Mouse (Mus musculus): ENCODE data around the gene Ulk4. TPM values are rescaled to one million over a fixed set of nuclear protein-coding genes. Genes with fewer than 3 reads are reported as not detected.

Gene Ulk4
- polyA plus RNA-seq, 1 experiment from 2014 or later, result 159 TPM

DNA sequence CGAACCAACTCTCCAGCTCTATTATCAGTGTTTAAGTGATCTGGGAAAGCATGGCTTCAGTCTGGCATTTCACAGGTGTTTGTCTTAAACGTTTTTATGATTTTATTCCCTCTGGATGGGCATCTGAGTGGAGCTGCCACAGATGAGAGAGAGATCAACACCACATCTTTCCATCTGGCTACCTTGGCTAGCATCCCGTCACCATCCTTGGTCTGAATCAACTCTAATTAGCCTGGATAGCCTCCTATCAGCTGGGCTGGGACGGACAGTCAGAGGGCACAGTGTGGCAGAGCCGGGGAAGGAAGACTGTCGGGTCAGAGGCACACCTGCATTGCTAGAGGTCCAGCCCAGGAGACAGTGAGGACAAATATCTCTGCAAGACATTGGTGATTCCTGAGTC lies 4.9 kb upstream of the Ulk4 start:
- 86% methylated on average over 6 of the region's 6 CpGs for WGBS
- no peak overlapping the region for H3K27ac ChIP-seq
- ATAC-seq, result no peak
- peaks cover 6% of the 10 kb centered on the region; the same call in 1 of the 2 replicates for H3K9me3 ChIP-seq
- no peak overlapping the region for H3K4me2 ChIP-seq (replicated peaks)
- 0 out of 2 replicates have a peak, but pooled peaks cover 4% of the 10 kb centered on the region for H3K36me3 ChIP-seq
- H3K9ac ChIP-seq (replicated peaks), result no peak overlapping the region
- peaks cover 18% of the 10 kb centered on the region for H3K4me1 ChIP-seq (replicated peaks)
- no peaks in the 10 kb centered on the region for H3K27me3 ChIP-seq
- no peak overlapping the region for H3K4me3 ChIP-seq (replicated peaks)

DNA sequence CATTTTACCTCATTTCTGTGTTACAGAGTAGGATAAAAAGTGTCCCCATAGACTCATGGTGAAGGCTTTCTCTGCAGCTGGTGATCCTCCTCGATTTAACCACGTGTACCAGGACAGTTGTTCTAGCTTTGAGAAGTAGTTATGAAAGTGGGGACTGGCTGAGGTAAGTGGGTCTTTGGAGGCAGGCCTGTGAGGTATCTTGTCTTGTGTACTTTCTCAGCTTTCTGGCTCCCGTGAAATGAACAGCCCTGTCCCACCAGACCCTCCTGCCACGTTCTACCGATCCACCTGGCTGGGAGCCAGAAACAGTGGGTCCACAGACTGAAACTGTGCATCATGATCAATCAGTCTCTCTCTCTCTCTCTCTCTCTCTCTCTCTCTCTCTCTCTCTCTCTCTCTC lies 2.2 kb upstream of the Ulk4 start:
- H3K27me3 ChIP-seq, result no peaks in the 10 kb centered on the region
- 0 out of 2 replicates have a peak, but pooled peaks cover 4% of the 10 kb centered on the region for H3K36me3 ChIP-seq
- ATAC-seq, result no peak
- no peak overlapping the region for H3K4me3 ChIP-seq (replicated peaks)
- H3K9me3 ChIP-seq, result peaks cover 6% of the 10 kb centered on the region; the same call in 1 of the 2 replicates
- H3K27ac ChIP-seq, result no peak overlapping the region
- H3K9ac ChIP-seq (replicated peaks), result no peak overlapping the region
- H3K4me2 ChIP-seq (replicated peaks), result no peak overlapping the region
- WGBS, result 92% methylated on average over 5 of the region's 5 CpGs
- H3K4me1 ChIP-seq (replicated peaks), result peaks cover 14% of the 10 kb centered on the region

DNA sequence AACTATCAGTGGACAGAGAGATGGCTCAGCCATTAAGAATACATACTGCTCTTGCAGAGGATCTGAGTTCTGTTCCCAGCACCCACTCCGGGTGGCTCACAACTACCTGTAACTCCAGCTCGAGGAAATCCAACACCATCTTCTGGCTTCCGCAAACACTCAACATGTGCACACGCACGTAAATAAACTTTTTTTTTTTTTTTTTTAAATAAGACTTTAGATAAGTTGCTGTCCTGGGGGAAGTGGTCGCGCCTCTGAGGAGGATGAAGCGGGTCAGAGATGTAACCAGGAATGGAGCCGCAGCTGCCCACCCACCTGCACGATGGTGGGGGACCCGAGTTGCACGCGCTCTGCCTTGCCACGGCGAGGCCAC lies 266 bp downstream of the Ulk4 start:
- Histone ChIP-seq H3K9ac (replicated peaks) (peak overlapping the region; percentile 76), H3K9me3 (no peaks in the 10 kb centered on the region), H3K4me3 (replicated peaks) (peak overlapping the region; percentile 71), H3K4me1 (replicated peaks) (peaks cover 14% of the 10 kb centered on the region), H3K36me3 (no peaks in the 10 kb centered on the region), H3K27ac (peak overlapping the region; percentile 85; the same call in 1 of the 2 replicates), H3K4me2 (replicated peaks) (peak overlapping the region; percentile 88), H3K27me3 (no peaks in the 10 kb centered on the region)
- no peak for ATAC-seq
- WGBS, result 18% methylated on average over 15 of the region's 15 CpGs

DNA sequence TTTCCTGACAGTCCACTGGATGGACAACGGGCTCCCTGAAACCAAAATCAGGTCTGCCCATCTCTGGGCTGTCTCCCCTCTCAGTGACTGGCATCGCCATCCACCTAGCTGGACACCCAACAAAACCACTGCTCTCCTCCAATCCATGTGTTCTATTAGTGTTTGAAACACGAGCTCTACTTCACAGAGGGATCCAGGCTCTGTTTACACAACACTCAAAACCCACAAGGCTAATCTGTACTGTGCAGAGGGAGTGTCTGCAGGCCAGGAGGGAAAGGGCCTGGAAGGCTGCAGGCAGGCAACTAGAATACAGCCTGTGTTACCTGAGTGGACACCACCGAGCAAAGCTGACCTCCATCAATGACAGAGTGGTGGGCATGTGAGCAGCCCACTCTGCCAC lies 5.4 kb downstream of the Ulk4 start:
- Histone ChIP-seq H3K27me3 (no peaks in the 10 kb centered on the region), H3K4me1 (replicated peaks) (peaks cover 4% of the 10 kb centered on the region), H3K27ac (no peak overlapping the region), H3K9me3 (no peaks in the 10 kb centered on the region), H3K4me2 (replicated peaks) (no peak overlapping the region), H3K9ac (replicated peaks) (0 out of 2 replicates have a peak overlapping the region, but pooled peaks have one; percentile 14), H3K36me3 (no peaks in the 10 kb centered on the region), H3K4me3 (replicated peaks) (no peak overlapping the region)
- 81% methylated on average over 4 of the region's 4 CpGs for WGBS
- no peak for ATAC-seq

DNA sequence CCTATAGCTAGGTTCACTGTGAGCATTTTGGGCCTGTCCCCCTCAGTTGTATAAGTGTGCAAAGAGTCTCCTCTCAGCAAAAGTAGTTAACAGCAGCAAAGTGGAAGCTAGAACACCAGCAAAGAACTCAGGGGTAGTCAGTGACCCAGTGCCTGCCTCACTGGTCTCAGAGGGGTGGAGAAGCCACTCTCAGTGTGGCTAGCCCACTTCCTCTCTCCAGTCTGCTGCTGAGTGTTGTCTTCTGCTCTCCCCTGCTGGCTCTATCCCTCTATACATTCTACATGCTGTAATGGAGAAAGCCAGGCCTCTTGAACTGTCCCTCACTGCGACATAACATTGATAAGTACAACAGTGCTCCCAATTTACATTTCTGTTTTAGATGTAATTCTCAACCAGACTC lies 5.8 kb downstream of the Ulk4 start:
- ATAC-seq, result no peak
- H3K27ac ChIP-seq, result no peak overlapping the region
- H3K4me2 ChIP-seq (replicated peaks), result no peak overlapping the region
- H3K4me1 ChIP-seq (replicated peaks), result no peaks in the 10 kb centered on the region
- H3K36me3 ChIP-seq, result no peaks in the 10 kb centered on the region
- no peaks in the 10 kb centered on the region for H3K9me3 ChIP-seq
- H3K4me3 ChIP-seq (replicated peaks), result no peak overlapping the region
- 91% methylated on average over 1 of the region's 1 CpGs for WGBS
- 0 out of 2 replicates have a peak overlapping the region, but pooled peaks have one; percentile 14 for H3K9ac ChIP-seq (replicated peaks)
- H3K27me3 ChIP-seq, result no peaks in the 10 kb centered on the region

DNA sequence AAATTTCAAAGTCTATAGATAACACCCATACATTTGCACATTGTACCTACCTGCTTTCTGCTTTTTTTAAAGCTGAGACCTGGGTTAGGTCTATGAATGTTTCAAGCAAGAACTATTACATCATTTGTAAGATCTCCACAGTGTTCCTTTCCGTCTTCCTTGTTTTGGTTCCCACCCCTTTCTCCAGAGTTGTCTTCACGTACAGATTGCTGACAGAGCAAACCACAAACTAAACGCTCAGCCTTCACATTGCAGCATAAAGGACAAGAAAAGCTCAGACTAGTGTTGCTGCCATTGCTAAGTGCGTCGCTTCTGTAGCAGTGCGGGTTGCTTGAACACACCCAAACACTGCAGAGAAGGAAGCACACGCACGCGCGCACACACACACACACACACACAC lies 11.7 kb downstream of the Ulk4 start:
- Histone ChIP-seq H3K4me3 (replicated peaks) (no peak overlapping the region), H3K36me3 (0 out of 2 replicates have a peak, but pooled peaks cover 6% of the 10 kb centered on the region), H3K9ac (replicated peaks) (no peak overlapping the region), H3K9me3 (no peaks in the 10 kb centered on the region), H3K4me1 (replicated peaks) (no peaks in the 10 kb centered on the region), H3K27ac (no peak overlapping the region), H3K27me3 (no peaks in the 10 kb centered on the region), H3K4me2 (replicated peaks) (no peak overlapping the region)
- 85% methylated on average over 10 of the region's 10 CpGs for WGBS
- no peak for ATAC-seq

DNA sequence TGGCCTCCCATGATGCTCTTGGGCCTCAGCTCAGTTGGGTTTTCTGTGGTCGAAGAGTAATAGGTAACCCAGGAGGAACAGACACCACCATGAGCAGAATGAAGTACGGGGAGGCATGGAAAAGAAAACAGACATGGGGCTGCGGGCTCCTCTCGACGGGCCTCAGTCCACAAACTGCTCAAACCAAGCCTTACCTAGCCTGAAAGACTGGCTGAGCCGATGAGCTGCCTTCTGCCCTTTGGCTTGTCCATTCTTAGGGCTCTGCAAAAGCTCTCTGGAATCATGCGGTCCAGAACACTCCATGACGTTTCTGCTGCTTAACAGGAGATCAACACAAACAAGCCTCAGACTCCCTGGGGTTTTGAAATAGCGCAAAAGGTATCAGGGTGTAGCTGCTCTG lies 19.9 kb downstream of the Ulk4 start:
- Histone ChIP-seq H3K4me2 (replicated peaks) (no peak overlapping the region), H3K9me3 (no peaks in the 10 kb centered on the region), H3K27me3 (no peaks in the 10 kb centered on the region), H3K4me3 (replicated peaks) (no peak overlapping the region), H3K36me3 (peaks cover 10% of the 10 kb centered on the region; the same call in 1 of the 2 replicates), H3K9ac (replicated peaks) (no peak overlapping the region), H3K4me1 (replicated peaks) (no peaks in the 10 kb centered on the region; the same call in 1 of the 2 replicates), H3K27ac (no peak overlapping the region)
- ATAC-seq, result no peak
- 81% methylated on average over 9 of the region's 9 CpGs for WGBS

DNA sequence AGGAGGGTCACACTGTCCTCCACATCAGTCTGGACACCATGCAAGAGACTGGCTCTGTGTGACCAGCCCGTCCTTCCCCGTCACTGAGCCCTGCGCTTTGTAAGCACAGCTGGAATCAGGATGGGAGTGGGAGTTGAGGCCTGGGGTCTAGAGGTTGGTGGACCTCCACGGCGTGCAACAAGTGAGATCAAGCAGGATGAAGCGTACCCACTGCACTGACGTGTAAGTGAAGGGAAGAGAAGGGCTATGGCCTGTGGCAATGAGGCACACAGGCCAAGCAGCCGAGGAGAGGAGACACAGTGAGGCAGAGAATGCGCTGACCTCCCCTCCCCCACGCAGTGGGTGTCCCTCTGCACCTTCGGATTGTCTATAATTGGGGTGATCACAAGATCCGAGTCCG lies 22.2 kb downstream of the Ulk4 start:
- Histone ChIP-seq H3K9me3 (no peaks in the 10 kb centered on the region), H3K36me3 (peaks cover 10% of the 10 kb centered on the region; the same call in 1 of the 2 replicates), H3K27ac (no peak overlapping the region), H3K4me2 (replicated peaks) (no peak overlapping the region), H3K4me3 (replicated peaks) (no peak overlapping the region), H3K27me3 (no peaks in the 10 kb centered on the region), H3K9ac (replicated peaks) (no peak overlapping the region), H3K4me1 (replicated peaks) (no peaks in the 10 kb centered on the region; the same call in 1 of the 2 replicates)
- ATAC-seq, result no peak
- 93% methylated on average over 13 of the region's 13 CpGs for WGBS

DNA sequence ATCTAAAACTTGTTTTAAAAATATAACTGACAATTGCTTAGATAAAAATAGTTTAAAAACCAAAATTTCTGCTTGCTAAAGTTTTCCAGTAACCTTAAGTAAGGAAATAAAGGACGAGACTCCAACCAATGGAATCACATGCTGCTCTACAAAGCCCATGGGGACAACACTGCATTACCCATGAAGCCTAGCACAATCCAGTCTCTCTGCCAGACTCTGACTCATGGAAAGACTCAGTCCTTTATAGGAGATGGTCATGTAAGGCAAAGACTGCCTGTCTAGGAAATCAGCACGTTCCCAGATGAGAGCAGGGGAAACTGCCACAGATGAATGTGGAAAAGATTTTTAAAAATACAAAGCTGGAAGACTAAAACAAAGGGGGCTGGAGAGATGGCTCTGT lies 23.0 kb downstream of the Ulk4 start:
- 90% methylated on average over 2 of the region's 2 CpGs for WGBS
- no peak overlapping the region for H3K27ac ChIP-seq
- H3K36me3 ChIP-seq, result peaks cover 7% of the 10 kb centered on the region; the same call in 1 of the 2 replicates
- H3K4me2 ChIP-seq (replicated peaks), result no peak overlapping the region
- H3K9me3 ChIP-seq, result no peaks in the 10 kb centered on the region
- no peak for ATAC-seq
- H3K27me3 ChIP-seq, result no peaks in the 10 kb centered on the region
- H3K4me3 ChIP-seq (replicated peaks), result no peak overlapping the region
- H3K9ac ChIP-seq (replicated peaks), result no peak overlapping the region
- H3K4me1 ChIP-seq (replicated peaks), result no peaks in the 10 kb centered on the region; the same call in 1 of the 2 replicates

DNA sequence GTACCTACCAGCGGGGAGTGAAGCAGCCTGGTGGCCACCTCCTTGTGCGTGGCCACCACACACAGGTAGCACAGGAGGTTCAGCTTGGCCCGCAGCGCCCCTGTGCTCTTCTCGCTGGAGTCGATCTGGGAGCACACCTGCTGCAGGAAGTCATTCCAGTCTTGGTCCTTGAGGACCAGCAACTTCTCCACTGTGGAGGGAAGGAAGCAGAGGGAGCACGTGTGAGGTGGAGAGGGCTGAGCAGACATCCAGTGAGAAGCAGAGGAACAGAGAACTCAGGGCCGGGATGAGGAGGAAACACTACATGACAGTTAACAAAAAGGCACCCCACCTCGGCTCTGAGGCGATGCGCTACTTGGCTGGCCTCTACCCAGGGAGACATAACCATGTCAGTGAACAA lies 26.1 kb downstream of the Ulk4 start:
- Histone ChIP-seq H3K27ac (no peak overlapping the region), H3K9me3 (no peaks in the 10 kb centered on the region), H3K27me3 (no peaks in the 10 kb centered on the region), H3K4me1 (replicated peaks) (no peaks in the 10 kb centered on the region; the same call in 1 of the 2 replicates), H3K4me2 (replicated peaks) (no peak overlapping the region), H3K36me3 (peaks cover 7% of the 10 kb centered on the region; the same call in 1 of the 2 replicates), H3K9ac (replicated peaks) (no peak overlapping the region), H3K4me3 (replicated peaks) (no peak overlapping the region)
- ATAC-seq, result no peak
- 92% methylated on average over 11 of the region's 11 CpGs for WGBS

DNA sequence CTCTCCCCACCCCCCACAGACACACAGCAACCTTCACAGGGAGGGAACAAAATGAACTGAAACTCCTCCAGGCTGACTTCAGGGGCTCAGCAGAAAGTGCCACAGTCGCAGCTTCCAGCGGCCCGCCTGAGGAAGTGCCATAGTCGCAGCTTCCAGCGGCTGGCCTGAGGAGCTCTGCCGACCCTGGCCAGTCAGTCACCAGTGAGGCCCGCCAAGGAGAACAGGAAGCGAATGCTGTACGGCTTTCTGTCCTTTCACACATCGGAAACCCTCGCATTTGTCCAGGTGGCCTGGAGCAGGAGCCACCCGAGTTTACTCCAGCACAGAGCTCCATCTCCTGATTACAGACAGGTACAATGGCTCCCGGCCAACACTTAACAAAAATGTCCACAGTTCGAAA lies 27.2 kb downstream of the Ulk4 start:
- no peak for ATAC-seq
- H3K4me1 ChIP-seq (replicated peaks), result no peaks in the 10 kb centered on the region; the same call in 1 of the 2 replicates
- H3K27me3 ChIP-seq, result no peaks in the 10 kb centered on the region
- 65% methylated on average over 14 of the region's 14 CpGs for WGBS
- H3K27ac ChIP-seq, result no peak overlapping the region
- H3K36me3 ChIP-seq, result peaks cover 3% of the 10 kb centered on the region; the same call in 1 of the 2 replicates
- no peak overlapping the region for H3K4me3 ChIP-seq (replicated peaks)
- no peak overlapping the region for H3K9ac ChIP-seq (replicated peaks)
- no peak overlapping the region for H3K4me2 ChIP-seq (replicated peaks)
- no peaks in the 10 kb centered on the region for H3K9me3 ChIP-seq

DNA sequence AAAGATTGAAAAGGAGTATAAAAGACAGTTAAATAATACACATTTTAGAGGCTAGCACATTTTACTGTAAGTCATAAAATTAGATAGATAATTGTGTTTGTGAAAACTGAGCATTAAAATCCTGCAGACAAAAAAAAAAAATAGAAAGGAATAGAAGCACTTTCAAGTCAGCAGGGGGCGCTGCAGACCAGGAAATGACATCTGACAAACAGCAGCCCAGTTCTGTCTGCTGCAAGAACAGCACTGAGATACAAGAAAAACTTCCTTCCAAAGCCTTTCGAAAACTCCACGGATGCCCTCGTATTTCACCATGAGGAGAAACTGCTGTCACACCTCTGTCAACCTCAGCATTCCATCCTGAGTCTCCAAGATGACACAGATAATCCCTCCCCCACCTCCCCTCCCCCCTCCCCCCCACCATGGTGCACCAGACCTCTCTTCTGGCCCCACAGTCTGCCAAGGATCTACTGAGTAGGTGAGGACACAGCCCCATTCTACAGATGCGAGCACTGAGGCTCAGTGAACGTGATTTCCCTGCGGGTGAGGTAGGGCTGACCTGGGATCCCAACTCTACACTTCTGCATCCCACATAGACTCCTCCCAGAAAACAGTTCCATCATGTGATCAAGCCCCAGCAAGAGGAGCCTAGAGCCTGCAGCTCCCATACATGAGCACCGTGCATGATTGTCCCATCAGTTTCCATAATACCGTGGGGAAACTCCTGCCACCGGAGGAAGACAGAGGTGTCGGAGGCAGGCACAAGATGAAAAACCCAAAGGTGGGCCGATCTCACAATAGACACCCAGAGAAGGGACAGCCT lies 28.8 kb downstream of the Ulk4 start:
- no peak overlapping the region for H3K9ac ChIP-seq (replicated peaks)
- no peak overlapping the region for H3K4me2 ChIP-seq (replicated peaks)
- no peaks in the 10 kb centered on the region for H3K27me3 ChIP-seq
- H3K9me3 ChIP-seq, result no peaks in the 10 kb centered on the region
- 66% methylated on average over 12 of the region's 12 CpGs for WGBS
- ATAC-seq, result peak; percentile 80
- no peaks in the 10 kb centered on the region for H3K36me3 ChIP-seq
- no peak overlapping the region for H3K4me3 ChIP-seq (replicated peaks)
- H3K4me1 ChIP-seq (replicated peaks), result no peaks in the 10 kb centered on the region; the same call in 1 of the 2 replicates
- H3K27ac ChIP-seq, result no peak overlapping the region
